Mouse (Mus musculus) spleen, adult 2 months (tissue): ENCODE results near the gene Rbm6. TPM values are rescaled to one million over a fixed set of nuclear protein-coding genes. Genes with fewer than 3 reads are reported as not detected.

Experiments
- DNase-seq, 2 experiments: peaks; one replicate each; pipeline versions ENCODE4 v3.0.0 to v3.0.0-alpha.2; 2012 to 2021; ENCODE audit warnings: low spot score in 2 of 2, low read depth in 1 of 2
- H3K27ac ChIP-seq: fragments of 200-500 bp; 2 replicates; pipeline ENCODE4 v1.5.1; 2012; ENCODE audit warnings: low read length, inconsistent platforms; ENCODE audit not compliant: insufficient read depth
- H3K27me3 ChIP-seq: fragments of 200-500 bp; 2 replicates; pipeline ENCODE4 v1.6.1; 2012; ENCODE audit warnings: mild to moderate bottlenecking, moderate library complexity, low read length, inconsistent platforms; ENCODE audit not compliant: control insufficient read depth, insufficient read depth
- H3K36me3 ChIP-seq: fragments of 200-500 bp; 2 replicates; pipeline ENCODE4 v1.6.1; 2012; ENCODE audit warnings: mild to moderate bottlenecking, low read length, inconsistent platforms; ENCODE audit not compliant: control insufficient read depth, insufficient read depth
- H3K4me1 ChIP-seq: fragments of 200-500 bp; 2 replicates; pipeline ENCODE4 v1.6.1; 2011; ENCODE audit warnings: inconsistent platforms; ENCODE audit not compliant: control insufficient read depth, insufficient read depth, insufficient read length
- H3K4me3 ChIP-seq: fragments of 200-500 bp; 2 replicates; pipeline ENCODE4 v1.5.1; 2011; ENCODE audit warnings: mild to moderate bottlenecking, inconsistent platforms; ENCODE audit not compliant: insufficient read depth, insufficient read length; ENCODE audit errors: extremely low read depth
- CTCF ChIP-seq: fragments of 200-500 bp; IDR thresholded peaks from 2 replicates; pipeline ENCODE4 v1.5.1; 2011; ENCODE audit warnings: mild to moderate bottlenecking, inconsistent platforms; ENCODE audit not compliant: insufficient read depth, insufficient read length, insufficient replicate concordance; ENCODE audit errors: extremely low read depth
- POLR2A ChIP-seq: fragments of 200-500 bp; IDR thresholded peaks from 2 replicates; pipeline ENCODE4 v1.6.1; 2011; ENCODE audit warnings: low read depth, low read length, inconsistent platforms
- WGBS: fragments of 180-500 bp; shearing (Covaris S2); methylation state at CpG from one replicate; pipeline ENCODE4 v1.1.7; 2018; 5-methylcytosine and 5-hydroxymethylcytosine counted together
- polyA plus RNA-seq: library from polyadenylated mRNA; depleted of rRNA; stranded (reverse); fragments of >200 nt; gene quantifications from 2 replicates; pipeline ENCODE4 v1.2.3, GENCODE M21; 2012

Rbm6 gene
- polyA plus RNA-seq, 1 experiment: 12.4 TPM

DNA sequence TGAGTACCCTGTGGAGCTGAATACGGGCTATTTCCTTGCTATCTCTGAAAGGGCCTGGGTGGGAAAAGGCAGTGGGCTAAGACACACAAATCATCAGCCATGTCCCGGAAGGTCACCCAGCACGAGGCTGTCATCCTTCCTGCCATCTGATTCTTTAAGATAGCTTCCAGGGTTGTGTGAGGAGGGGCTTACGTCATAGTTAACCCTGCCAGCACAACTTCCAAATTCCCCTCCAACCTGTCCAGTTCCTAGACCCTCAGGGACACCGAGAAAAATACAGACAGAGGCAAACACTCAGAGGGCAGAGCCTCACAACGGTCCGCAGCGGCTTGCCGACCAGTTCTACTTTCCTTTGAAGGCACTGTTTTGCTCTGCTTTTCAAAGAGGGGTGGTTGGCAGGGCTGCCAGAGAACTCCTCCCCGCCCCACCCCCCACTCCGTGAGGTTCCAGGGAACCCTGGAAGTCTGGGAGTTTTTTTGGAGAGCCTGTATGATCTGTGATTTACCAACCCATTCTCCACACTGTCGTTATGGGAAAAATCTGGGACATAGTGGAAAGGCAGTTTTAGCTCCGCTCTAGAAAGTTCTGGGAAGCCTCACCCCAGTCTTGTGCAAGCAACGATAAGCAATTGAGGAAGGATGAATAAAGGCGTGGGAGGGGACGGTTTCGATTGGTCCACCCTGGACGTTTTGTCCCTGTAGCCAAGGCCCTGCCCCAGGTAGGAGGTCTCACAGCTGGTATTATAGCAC lies 35.5 kb upstream of the Rbm6 start:
- WGBS: 70% methylated on average over 18 of the region's 18 CpGs
- Histone ChIP-seq H3K4me1 (no peaks in the 10 kb centered on the region), H3K4me3 (no peak overlapping the region), H3K27ac (no peak overlapping the region), H3K27me3 (no peaks in the 10 kb centered on the region), H3K36me3 (no peaks in the 10 kb centered on the region)
- DNase-seq: no peak
- TF ChIP-seq CTCF (no peak), POLR2A (no peak)

DNA sequence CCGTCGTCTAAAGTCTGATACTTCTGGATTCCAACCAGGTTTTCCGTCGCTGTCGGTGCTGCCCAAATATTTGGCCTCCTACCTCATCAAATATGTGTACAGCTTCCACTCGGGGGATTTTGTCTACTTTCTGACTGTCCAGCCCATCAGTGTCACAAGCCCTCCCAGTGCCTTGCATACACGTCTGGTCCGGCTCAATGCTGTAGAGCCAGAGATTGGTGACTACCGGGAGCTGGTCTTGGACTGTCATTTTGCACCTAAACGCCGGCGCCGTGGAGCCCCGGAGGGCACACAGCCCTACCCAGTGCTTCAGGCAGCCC lies 34.7 kb upstream of the Rbm6 start:
- no peak for TF ChIP-seq CTCF
- no peak for TF ChIP-seq POLR2A
- no peaks in the 10 kb centered on the region for H3K27me3 ChIP-seq
- H3K4me3 ChIP-seq: no peak overlapping the region
- no peak for DNase-seq
- peaks cover under 1% of the 10 kb centered on the region; the same call in 1 of the 2 replicates for H3K36me3 ChIP-seq
- H3K27ac ChIP-seq: no peak overlapping the region
- H3K4me1 ChIP-seq: no peaks in the 10 kb centered on the region
- 91% methylated on average over 14 of the region's 14 CpGs for WGBS

DNA sequence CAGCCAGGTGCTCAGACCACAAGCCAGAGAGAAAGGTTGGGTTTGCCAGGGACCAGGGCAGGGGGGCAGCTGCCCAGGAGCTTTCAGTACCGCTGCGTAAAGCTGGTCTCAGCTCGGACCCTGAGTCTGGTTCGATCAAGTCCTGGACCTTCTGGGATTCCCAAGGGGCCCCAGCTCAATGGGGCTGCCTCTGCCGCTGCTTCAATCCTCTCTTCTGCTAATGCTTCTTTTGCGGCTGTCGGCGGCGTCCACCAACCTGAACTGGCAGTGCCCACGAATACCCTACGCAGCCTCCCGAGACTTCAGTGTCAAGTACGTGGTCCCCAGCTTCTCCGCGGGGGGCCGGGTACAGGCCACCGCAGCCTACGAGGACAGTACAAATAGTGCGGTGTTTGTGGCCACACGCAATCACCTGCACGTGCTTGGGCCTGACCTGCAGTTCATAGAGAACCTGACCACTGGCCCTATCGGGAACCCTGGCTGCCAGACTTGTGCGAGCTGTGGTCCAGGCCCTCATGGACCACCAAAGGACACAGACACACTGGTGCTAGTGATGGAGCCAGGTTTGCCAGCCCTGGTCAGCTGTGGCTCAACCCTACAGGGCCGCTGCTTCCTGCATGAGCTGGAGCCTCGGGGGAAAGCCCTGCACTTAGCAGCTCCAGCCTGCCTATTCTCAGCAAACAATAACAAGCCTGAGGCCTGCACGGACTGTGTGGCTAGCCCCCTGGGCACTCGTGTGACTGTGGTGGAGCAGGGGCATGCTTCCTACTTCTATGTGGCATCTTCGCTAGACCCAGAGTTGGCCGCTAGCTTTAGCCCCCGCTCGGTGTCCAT lies 34.1 kb upstream of the Rbm6 start:
- H3K27me3 ChIP-seq: no peaks in the 10 kb centered on the region
- H3K36me3 ChIP-seq: peaks cover 2% of the 10 kb centered on the region; the same call in 1 of the 2 replicates
- WGBS: 77% methylated on average over 31 of the region's 31 CpGs
- no peak overlapping the region for H3K27ac ChIP-seq
- no peak for DNase-seq
- H3K4me3 ChIP-seq: no peak overlapping the region
- TF ChIP-seq CTCF (no peak), POLR2A (no peak)
- no peaks in the 10 kb centered on the region for H3K4me1 ChIP-seq

DNA sequence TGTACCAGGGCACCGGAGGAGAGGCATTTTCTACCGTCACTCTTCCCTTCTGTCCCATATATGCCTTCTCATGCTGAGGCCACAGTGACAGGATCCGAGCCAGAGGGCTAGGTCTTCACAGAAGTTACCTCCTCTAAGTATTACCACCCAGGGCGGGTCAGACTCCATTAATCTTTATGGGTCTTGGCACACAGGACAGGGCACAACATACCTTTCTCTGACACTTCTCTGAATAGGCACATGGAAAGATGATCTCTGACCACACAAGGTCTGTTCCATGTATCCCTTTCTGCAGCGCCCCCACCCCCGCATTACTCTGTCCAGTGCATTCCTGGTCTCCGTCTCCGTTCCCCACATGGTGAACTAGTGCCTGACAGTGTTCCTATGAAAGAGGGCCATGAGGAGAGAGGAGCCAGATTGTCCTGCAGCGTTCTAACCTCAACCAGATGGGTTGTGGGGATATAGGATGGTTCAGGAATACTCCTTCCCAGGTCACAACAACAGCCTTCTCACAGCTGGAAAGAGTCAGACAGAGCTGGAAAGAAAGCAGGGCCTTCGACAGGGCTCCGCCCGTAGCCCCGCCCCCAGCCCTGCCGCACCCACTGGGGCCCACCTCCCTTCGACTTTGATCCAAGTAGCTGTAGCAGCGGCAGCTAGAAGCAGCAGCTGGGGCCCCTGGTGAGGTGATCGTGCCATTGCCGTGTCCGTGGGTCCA lies 33.4 kb upstream of the Rbm6 start, which contains the start of gene Mst1r:
Gene Mst1r, plus strand, starts transcription at position 622 of the 715 bp plus-strand sequence.
- WGBS: 39% methylated on average over 19 of the region's 19 CpGs
- H3K36me3 ChIP-seq: peaks cover 6% of the 10 kb centered on the region; the same call in 1 of the 2 replicates
- DNase-seq: no peak
- H3K27me3 ChIP-seq: no peaks in the 10 kb centered on the region
- H3K4me3 ChIP-seq: no peak within 1 kb of the TSS
- H3K27ac ChIP-seq: no peak within 1 kb of the TSS
- no peak for TF ChIP-seq CTCF
- no peak for TF ChIP-seq POLR2A
- no peaks in the 10 kb centered on the region for H3K4me1 ChIP-seq

DNA sequence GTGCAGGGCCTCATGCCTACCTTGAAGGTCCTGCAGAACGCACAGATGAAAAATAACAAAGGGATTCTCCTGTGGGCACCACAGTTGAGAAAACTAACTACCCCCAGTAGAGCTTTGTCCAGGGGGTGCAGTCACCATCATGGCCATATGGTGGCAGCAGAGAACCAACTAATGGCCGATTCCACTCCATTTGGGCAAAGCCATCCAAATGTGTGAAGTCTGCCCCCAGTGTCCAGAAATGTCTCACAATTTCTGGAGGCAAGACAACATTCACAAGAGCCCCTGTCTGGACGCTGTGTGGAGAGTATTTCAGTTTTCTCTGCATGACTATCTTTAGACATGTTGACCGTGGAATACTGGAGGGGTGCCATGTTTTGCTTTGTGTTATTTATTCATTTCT lies 31.7 kb upstream of the Rbm6 start:
- WGBS: 5% methylated on average over 4 of the region's 4 CpGs
- no peak overlapping the region for H3K27ac ChIP-seq
- peaks cover 15% of the 10 kb centered on the region for H3K36me3 ChIP-seq
- DNase-seq: peak; percentile 68 to 80
- no peak overlapping the region for H3K4me3 ChIP-seq
- H3K27me3 ChIP-seq: no peaks in the 10 kb centered on the region
- H3K4me1 ChIP-seq: peaks cover 2% of the 10 kb centered on the region; the same call in 1 of the 2 replicates
- no peak for TF ChIP-seq POLR2A
- TF ChIP-seq CTCF: peak; percentile 91; the same call in 1 of the 2 replicates

DNA sequence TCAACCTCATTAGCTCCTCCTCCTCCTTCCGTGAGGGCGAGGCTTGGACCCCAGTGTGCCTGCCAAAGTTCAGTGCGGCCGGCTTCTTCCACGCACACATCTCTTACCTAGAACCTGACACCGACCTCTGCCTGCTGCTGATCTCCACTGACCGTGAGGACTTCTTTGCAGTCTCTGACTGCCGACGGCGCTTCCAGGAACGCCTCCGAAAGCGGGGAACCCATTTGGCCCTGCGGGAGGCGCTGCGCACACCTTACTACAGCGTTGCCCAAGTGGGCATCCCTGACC lies 28.5 kb upstream of the Rbm6 start:
- no peaks in the 10 kb centered on the region for H3K27me3 ChIP-seq
- no peak overlapping the region for H3K4me3 ChIP-seq
- TF ChIP-seq POLR2A (no peak), CTCF (no peak)
- no peak for DNase-seq
- peaks cover 2% of the 10 kb centered on the region; the same call in 1 of the 2 replicates for H3K4me1 ChIP-seq
- no peak overlapping the region for H3K27ac ChIP-seq
- 63% methylated on average over 17 of the region's 17 CpGs for WGBS
- peaks cover 15% of the 10 kb centered on the region for H3K36me3 ChIP-seq
